Mouse (Mus musculus) hematopoietic multipotent progenitor cell, adult 10-12 weeks (in vitro differentiated cells): ENCODE data around the gene Gm9376. TPM values are rescaled to one million over a fixed set of nuclear protein-coding genes. Genes with fewer than 3 reads are reported as not detected.

Experiments used
- polyA plus RNA-seq: library from polyadenylated mRNA; stranded (reverse); fragments of >175 nt; gene quantifications from 2 replicates; pipeline ENCODE4 v1.2.3, GENCODE M21; 2012; ENCODE audit warnings: low replicate concordance

Gene Gm9376
- not detected in 2 replicates for polyA plus RNA-seq

DNA sequence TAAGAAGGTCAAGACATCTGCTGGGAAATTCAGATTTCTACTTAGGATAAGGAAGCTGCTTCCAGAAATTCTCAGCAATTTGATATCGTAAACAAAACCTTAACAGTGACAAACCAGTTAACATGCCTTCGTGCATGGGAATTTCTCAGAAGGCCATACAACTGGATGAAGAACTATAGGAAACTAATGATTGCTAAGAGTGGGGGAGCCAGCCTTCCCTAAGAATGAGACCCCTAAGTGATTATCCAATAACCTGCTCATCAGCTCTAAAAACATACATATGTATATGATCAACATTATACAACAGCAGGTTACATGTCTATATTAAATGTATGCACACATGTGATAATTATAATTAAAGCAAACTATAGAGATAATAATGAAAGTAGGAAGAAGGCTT, at the start of gene Gm9376:
Gene Gm9376 (plus strand): TSS at position 301 of the 400 bp plus-strand sequence.

GRCm38 (mm10) chr14:118236886-118237289, 29.9 kb upstream of the Gm9376 start, which contains the start of gene Sox21:
Sox21 (minus strand) TSS chr14:118237030.

Other genes with a start within 250 kb of the Gm9376 start
- 0.05 TPM in 1 of 2 replicates, not detected in the other for gene Dct, start 214.7 kb upstream of the Gm9376 start, polyA plus RNA-seq
- gene Tgds, start 134.2 kb upstream of the Gm9376 start, polyA plus RNA-seq: 0.64 and 9.3 TPM in 2 replicates
- gene Gpr180, start 129.8 kb upstream of the Gm9376 start, polyA plus RNA-seq: 5.7 and 7.4 TPM in 2 replicates
- gene Sox21, start 29.9 kb upstream of the Gm9376 start, polyA plus RNA-seq: 0.05 TPM in 1 of 2 replicates, not detected in the other